9 mouse cellular contexts compared by ENCODE assay signal in genomic region chr2:62046861-62047503, GRCm38 (mm10). TPM values are rescaled to one million over a fixed set of nuclear protein-coding genes. Genes with fewer than 3 reads are reported as not detected.
DNase-seq lines count a peak whose midpoint lies in the region; ATAC-seq and TF ChIP-seq lines count a peak whose summit lies in the region.
"Had no signal": no experiment of that assay in that cellular context is flagged by ENCODE, and none has a peak within 500 bp of the region (broad histone marks: within the 10 kb centered on the region; RNA-seq: fewer than 3 reads in every experiment).

No protein-coding gene starts in this region.

- H3K79me2 ChIP-seq in myocyte (ENCODE audit: control insufficient read depth, insufficient read depth), result no peaks in the 10 kb centered on the region

- H3ac ChIP-seq in myocyte (ENCODE audit: control insufficient read depth, insufficient read length), result no peak overlapping the region

- peak overlapping the region; percentile 84 for H3K4me2 ChIP-seq in heart, embryonic 16.5 days (ENCODE audit: low read depth, low read length)
- H3K4me2 ChIP-seq in embryonic facial prominence, embryonic 14.5 days (ENCODE audit: low read depth, low read length), result peak overlapping the region; percentile 79
- H3K4me2 ChIP-seq in myocyte (ENCODE audit: low read depth), result peak overlapping the region; percentile 34

- no peaks in the 10 kb centered on the region for H3K9me3 ChIP-seq in heart, embryonic 16.5 days (replicated peaks; ENCODE audit: control insufficient read depth, low read length)
- H3K9me3 ChIP-seq in embryonic facial prominence, embryonic 14.5 days (ENCODE audit: control insufficient read depth, low read length), result no peaks in the 10 kb centered on the region

- intact Hi-C loops in heart, postnatal 36 days (cut with DNase I), result no loop called here

- H3K27ac ChIP-seq in heart, embryonic 16.5 days (ENCODE audit: low read length), result no peak overlapping the region
- H3K27ac ChIP-seq in embryonic facial prominence, embryonic 14.5 days (replicated peaks; ENCODE audit: low read depth, low read length), result no peak overlapping the region

- peaks cover 5% of the 10 kb centered on the region for H3K4me1 ChIP-seq in heart, embryonic 16.5 days (ENCODE audit: control insufficient read depth, insufficient read depth, low read length)
- H3K4me1 ChIP-seq in embryonic facial prominence, embryonic 14.5 days (ENCODE audit: control insufficient read depth, insufficient read depth, low read length), result 0 out of 2 replicates have a peak, but pooled peaks cover 3% of the 10 kb centered on the region

- no peak for ATAC-seq in heart, embryonic 16.5 days (replicated peaks; ENCODE audit: extremely low read depth, insufficient read depth, low FRiP score)
- no peak for ATAC-seq in embryonic facial prominence, embryonic 14.5 days (ENCODE audit: low read depth)
- no peak; the same call in 1 of the 2 replicates for ATAC-seq in cerebellum, adult (ENCODE audit: insufficient number of reproducible peaks, low FRiP score, low TSS enrichment)

- no peak for TF ChIP-seq POLR2A in myocyte (IDR thresholded peaks at IDR 0.05; ENCODE audit: insufficient read length, low read depth)

- WGBS in heart, embryonic 16.5 days, result 9% methylated on average over 10 of the region's 10 CpGs
- WGBS in embryonic facial prominence, embryonic 14.5 days, result 8% methylated on average over 10 of the region's 10 CpGs

- H3K36me3 ChIP-seq in heart, embryonic 16.5 days (ENCODE audit: control insufficient read depth, insufficient read depth), result no peaks in the 10 kb centered on the region
- H3K36me3 ChIP-seq in embryonic facial prominence, embryonic 14.5 days (ENCODE audit: control insufficient read depth, insufficient read depth, low read length), result no peaks in the 10 kb centered on the region
- no peaks in the 10 kb centered on the region for H3K36me3 ChIP-seq in myocyte (ENCODE audit: control insufficient read depth, insufficient read depth)

- H3K9ac ChIP-seq in heart, embryonic 16.5 days (ENCODE audit: low read length), result peak overlapping the region; percentile 69
- peak overlapping the region; percentile 64 for H3K9ac ChIP-seq in embryonic facial prominence, embryonic 14.5 days (ENCODE audit: low read depth, low read length)

- no peak for DNase-seq in heart, postnatal 36 days
- no peak for DNase-seq in embryonic facial prominence, embryonic 14.5 days (ENCODE audit: low spot score)
- DNase-seq in layer of hippocampus, postnatal 14 days (ENCODE audit: low spot score in 2 of 2), result peak; percentile 32 to 37
- no peak for DNase-seq in B cell, adult 2 months
- no peak for DNase-seq in heart, adult 18-20 months

- H3K4me3 ChIP-seq in heart, embryonic 16.5 days (ENCODE audit: low read length), result peak overlapping the region; percentile 70
- peak overlapping the region; percentile 51 for H3K4me3 ChIP-seq in embryonic facial prominence, embryonic 14.5 days (ENCODE audit: low read depth, low read length)
- no peak overlapping the region for H3K4me3 ChIP-seq in myocyte

- H3K27me3 ChIP-seq in heart, embryonic 16.5 days (ENCODE audit: control insufficient read depth, insufficient read depth, low read length), result no peaks in the 10 kb centered on the region
- H3K27me3 ChIP-seq in embryonic facial prominence, embryonic 14.5 days (replicated peaks; ENCODE audit: control insufficient read depth, insufficient read depth, low read length), result peaks cover 13% of the 10 kb centered on the region; the same call in 1 of the 2 replicates
- H3K27me3 ChIP-seq in myocyte (ENCODE audit: control insufficient read depth, insufficient read depth, insufficient read length), result no peaks in the 10 kb centered on the region

TF ChIP-seq in myocyte, 11 proteins besides CTCF, POLR2A, EP300 and RAD21:
- TF ChIP-seq REST (IDR thresholded peaks at IDR 0.05; ENCODE audit: insufficient read depth, insufficient read length) (no peak), TCF12 (IDR thresholded peaks at IDR 0.05; ENCODE audit: insufficient read depth, poor library complexity, severe bottlenecking) (no peak), MAX (IDR thresholded peaks at IDR 0.05; ENCODE audit: low read depth) (no peak), POLR2AphosphoS2 (IDR thresholded peaks at IDR 0.05; ENCODE audit: insufficient read length, low read depth) (no peak), MYOD1 (IDR thresholded peaks at IDR 0.05; ENCODE audit: control insufficient read depth in 1 of 3, insufficient read length in 2 of 3, low read depth in 2 of 3) (no peak), E2F4 (IDR thresholded peaks at IDR 0.05; ENCODE audit: insufficient read depth) (no peak), CEBPB (IDR thresholded peaks at IDR 0.05; ENCODE audit: insufficient read depth, poor library complexity, severe bottlenecking) (no peak), TCF3 (IDR thresholded peaks at IDR 0.05; ENCODE audit: insufficient read length, low read depth) (no peak), USF1 (IDR thresholded peaks at IDR 0.05; ENCODE audit: low read depth) (no peak), MYOG (IDR thresholded peaks at IDR 0.05; ENCODE audit: control insufficient read depth in 1 of 3, insufficient read depth in 1 of 3, insufficient read length in 2 of 3, low read depth in 2 of 3) (no peak), SRF (IDR thresholded peaks at IDR 0.05; ENCODE audit: control insufficient read depth, insufficient read length, low read depth) (no peak)

RNA-seq across cellular contexts. Expression of gene Slc4a10, which starts 0.7 kb away (rescaled TPM):
- polyA plus RNA-seq in heart, embryonic 16.5 days (2015; fragmentation: Nextera tagmentation; extraction: Ambion mirVana), result 0.09 and 0.18 TPM in 2 replicates
- not detected for total RNA-seq in heart, postnatal 36 days (2021)
- polyA plus RNA-seq in embryonic facial prominence, embryonic 14.5 days (2014; fragmentation: Nextera tagmentation; extraction: Ambion mirVana), result 0.63 and 1.7 TPM in 2 replicates
- 100 to 1,000 TPM; 179 to 181 TPM for total RNA-seq in layer of hippocampus, postnatal 14 days (2021)
- not detected for polyA plus RNA-seq in myocyte (2012; fragmentation: generic; extraction: Trizol)
- not detected for total RNA-seq in heart, adult 18-20 months (2021)
- total RNA-seq: MEL had no signal

Comparison
In these comparisons a context has a peak if more than half of its experiments do, and no peak if none do; other contexts are left out.
1. H3K4me2 ChIP-seq: peak in every context shown above with its lines; median percentile 84 in heart, embryonic 16.5 days; 79 in embryonic facial prominence, embryonic 14.5 days; 34 in myocyte.
2. DNase-seq: peak in layer of hippocampus, postnatal 14 days (2 of 2); none in heart, postnatal 36 days (0 of 2), embryonic facial prominence, embryonic 14.5 days (single experiment), B cell, adult 2 months (0 of 2) and heart, adult 18-20 months (0 of 2).
3. RNA of gene Slc4a10, which starts 0.7 kb away (total RNA-seq): 179 to 181 TPM in layer of hippocampus, postnatal 14 days; not detected in heart, postnatal 36 days and not detected in heart, adult 18-20 months; every median in the first group is over 100 times any median in the second.